Mouse (Mus musculus) neural tube, embryonic 14.5 days (tissue): Measurements from ENCODE around the gene Cer1. TPM values are rescaled to one million over a fixed set of nuclear protein-coding genes. Genes with fewer than 3 reads are reported as not detected.
A peak's percentile ranks its signal among the peaks of the same experiment; 100 is the strongest.

ENCODE experiments used
- ATAC-seq: fragments of 200-750 bp; cut with Nextera tagmentation; 2 replicates; pipeline ENCODE4 v1.8.0; 2017; ENCODE audit warnings: low read depth, mild to moderate bottlenecking, moderate TSS enrichment, moderate library complexity
- H3K27ac ChIP-seq: fragments of 300-500 bp; sonication (generic); 2 replicates; pipeline ENCODE4 v1.5.1; 2014; ENCODE audit warnings: low read depth, mild to moderate bottlenecking, control low read depth, low read length, moderate library complexity, mixed read lengths
- H3K27me3 ChIP-seq: fragments of 300-500 bp; sonication (generic); 2 replicates; pipeline ENCODE4 v1.6.1; 2014; ENCODE audit warnings: low read length; ENCODE audit not compliant: control insufficient read depth, insufficient read depth
- H3K36me3 ChIP-seq: fragments of 300-500 bp; sonication (generic); 2 replicates; pipeline ENCODE4 v1.6.1; 2014; ENCODE audit warnings: low read length, mixed read lengths; ENCODE audit not compliant: control insufficient read depth, insufficient read depth
- H3K4me1 ChIP-seq: fragments of 300-500 bp; sonication (generic); 2 replicates; pipeline ENCODE4 v1.6.1; 2014; ENCODE audit warnings: low read length; ENCODE audit not compliant: control insufficient read depth, insufficient read depth
- H3K4me2 ChIP-seq: fragments of 300-500 bp; sonication (generic); 2 replicates; pipeline ENCODE4 v1.6.1; 2014; ENCODE audit warnings: mild to moderate bottlenecking, low read depth, low read length, control low read depth
- H3K4me3 ChIP-seq: fragments of 300-500 bp; sonication (generic); 2 replicates; pipeline ENCODE4 v1.5.1; 2014; ENCODE audit warnings: low read depth, low read length, control low read depth, mixed read lengths
- H3K9ac ChIP-seq: fragments of 300-500 bp; sonication (generic); replicated peaks from 2 replicates; pipeline ENCODE4 v1.6.1; 2014; ENCODE audit warnings: low read depth, mild to moderate bottlenecking, control low read depth, low read length, mixed read lengths
- H3K9me3 ChIP-seq: fragments of 300-500 bp; sonication (generic); 2 replicates; pipeline ENCODE4 v1.6.1; 2016; ENCODE audit warnings: low read length; ENCODE audit not compliant: control insufficient read depth
- WGBS: fragments of 180-500 bp; shearing (Covaris S2); extraction: QIAGEN DNeasy Blood & Tissue Kit; methylation state at CpG from one replicate; pipeline ENCODE4 v1.1.7; 2014; 5-methylcytosine and 5-hydroxymethylcytosine counted together
- polyA plus RNA-seq: library from polyadenylated mRNA; unstranded; fragments of >200 nt; fragmentation: Nextera tagmentation; extraction: Ambion mirVana; gene quantifications from 2 replicates; pipeline ENCODE4 v1.2.1, GENCODE M21; 2014

Cer1 gene
- 0.30 TPM in 1 of 2 replicates, not detected in the other for polyA plus RNA-seq

GRCm38 (mm10) chr4:82884636-82885534 lies at the start of gene Cer1:
TSS of gene Cer1 (minus strand) at chr4:82885148.
- no peaks in the 10 kb centered on the region for H3K4me1 ChIP-seq
- no peak within 1 kb of the TSS for H3K27ac ChIP-seq
- ATAC-seq = no peak
- no peaks in the 10 kb centered on the region for H3K27me3 ChIP-seq
- no peak within 1 kb of the TSS for H3K4me2 ChIP-seq
- no peak within 1 kb of the TSS for H3K4me3 ChIP-seq
- H3K9ac ChIP-seq = no peak within 1 kb of the TSS
- WGBS = 62% methylated on average over 18 of the region's 19 CpGs
- no peaks in the 10 kb centered on the region for H3K9me3 ChIP-seq
- no peaks in the 10 kb centered on the region for H3K36me3 ChIP-seq

- Histone ChIP-seq H3K9ac (no peak overlapping the region), H3K4me1 (peaks cover 5% of the 10 kb centered on the region; the same call in 1 of the 2 replicates), H3K27me3 (no peaks in the 10 kb centered on the region), H3K9me3 (no peaks in the 10 kb centered on the region), H3K4me3 (no peak overlapping the region), H3K36me3 (no peaks in the 10 kb centered on the region), H3K4me2 (no peak overlapping the region), H3K27ac (no peak overlapping the region)
- ATAC-seq = peak; percentile 95
- 1% methylated on average over 5 of the region's 5 CpGs for WGBS
These were observed 49.4 kb upstream of the Cer1 start for GRCm38 (mm10) chr4:82934308-82934707.

GRCm38 (mm10) chr4:82933698-82934210 lies 48.8 kb upstream of the Cer1 start:
- Histone ChIP-seq H3K9ac (no peak overlapping the region; the same call in 1 of the 2 replicates), H3K27ac (0 out of 2 replicates have a peak overlapping the region, but pooled peaks have one; percentile 48), H3K27me3 (no peaks in the 10 kb centered on the region), H3K9me3 (no peaks in the 10 kb centered on the region), H3K36me3 (no peaks in the 10 kb centered on the region), H3K4me1 (peaks cover 5% of the 10 kb centered on the region; the same call in 1 of the 2 replicates), H3K4me2 (peak overlapping the region; percentile 30), H3K4me3 (peak overlapping the region; percentile 13; the same call in 1 of the 2 replicates)
- 2% methylated on average over 14 of the region's 14 CpGs for WGBS
- ATAC-seq = peak; percentile 81

GRCm38 (mm10) chr4:82930079-82930478 lies 45.1 kb upstream of the Cer1 start:
- no peak for ATAC-seq

GRCm38 (mm10) chr4:82921962-82922361 lies 37.0 kb upstream of the Cer1 start:
- no peak for ATAC-seq
- H3K4me3 ChIP-seq = no peak overlapping the region
- no peak overlapping the region for H3K27ac ChIP-seq
- no peak overlapping the region for H3K4me2 ChIP-seq
- no peaks in the 10 kb centered on the region for H3K9me3 ChIP-seq
- WGBS = 86% methylated on average over 4 of the region's 4 CpGs
- no peaks in the 10 kb centered on the region for H3K36me3 ChIP-seq
- 0 out of 2 replicates have a peak, but pooled peaks cover 1% of the 10 kb centered on the region for H3K4me1 ChIP-seq
- no peaks in the 10 kb centered on the region for H3K27me3 ChIP-seq
- no peak overlapping the region for H3K9ac ChIP-seq

More at GRCm38 (mm10) chr4:82930079-82930478, 45.1 kb upstream of the Cer1 start:
- Histone ChIP-seq H3K9ac (no peak overlapping the region), H3K9me3 (no peaks in the 10 kb centered on the region), H3K27me3 (no peaks in the 10 kb centered on the region), H3K4me2 (no peak overlapping the region), H3K4me3 (no peak overlapping the region), H3K36me3 (no peaks in the 10 kb centered on the region), H3K27ac (no peak overlapping the region), H3K4me1 (peaks cover 5% of the 10 kb centered on the region; the same call in 1 of the 2 replicates)
- WGBS = 85% methylated on average over 5 of the region's 5 CpGs

- Histone ChIP-seq H3K27me3 (no peaks in the 10 kb centered on the region), H3K4me1 (peaks cover 15% of the 10 kb centered on the region; the same call in 1 of the 2 replicates), H3K4me3 (no peak overlapping the region), H3K36me3 (no peaks in the 10 kb centered on the region), H3K9ac (no peak overlapping the region), H3K9me3 (no peaks in the 10 kb centered on the region), H3K4me2 (no peak overlapping the region), H3K27ac (no peak overlapping the region)
- 65% methylated on average over 2 of the region's 2 CpGs for WGBS
- ATAC-seq = no peak
These were observed 33.7 kb upstream of the Cer1 start for GRCm38 (mm10) chr4:82918625-82919024.

- peaks cover 15% of the 10 kb centered on the region; the same call in 1 of the 2 replicates for H3K4me1 ChIP-seq
- no peak overlapping the region for H3K4me3 ChIP-seq
- H3K36me3 ChIP-seq = no peaks in the 10 kb centered on the region
- no peaks in the 10 kb centered on the region for H3K27me3 ChIP-seq
- no peaks in the 10 kb centered on the region for H3K9me3 ChIP-seq
- WGBS = 19% methylated on average over 5 of the region's 5 CpGs
- H3K9ac ChIP-seq = no peak overlapping the region
- peak; percentile 42 for ATAC-seq
- peak overlapping the region; percentile 58; the same call in 1 of the 2 replicates for H3K27ac ChIP-seq
- peak overlapping the region; percentile 36 for H3K4me2 ChIP-seq
These were observed 31.7 kb upstream of the Cer1 start for GRCm38 (mm10) chr4:82916678-82917050.

GRCm38 (mm10) chr4:82916003-82916677 lies 31.2 kb upstream of the Cer1 start:
- no peak overlapping the region for H3K4me3 ChIP-seq
- H3K27me3 ChIP-seq = no peaks in the 10 kb centered on the region
- H3K4me2 ChIP-seq = peak overlapping the region; percentile 36
- WGBS = 17% methylated on average over 14 of the region's 14 CpGs
- no peaks in the 10 kb centered on the region for H3K36me3 ChIP-seq
- H3K9ac ChIP-seq = no peak overlapping the region
- peak; percentile 65 for ATAC-seq
- peaks cover 15% of the 10 kb centered on the region; the same call in 1 of the 2 replicates for H3K4me1 ChIP-seq
- peak overlapping the region; percentile 58 for H3K27ac ChIP-seq
- no peaks in the 10 kb centered on the region for H3K9me3 ChIP-seq
